ENCODE assay signal across 20 mouse cellular contexts in genomic region chr4:107167798-107168197, GRCm38 (mm10). TPM values are rescaled to one million over a fixed set of nuclear protein-coding genes. Genes with fewer than 3 reads are reported as not detected.
"Had no signal": no experiment of that assay in that cellular context is flagged by ENCODE, and none has a peak within 500 bp of the region (broad histone marks: within the 10 kb centered on the region; RNA-seq: fewer than 3 reads in every experiment).

No protein-coding gene starts in this region.

- H3K4me2 ChIP-seq: intestine, embryonic 15.5 days; limb, embryonic 13.5 days; lung, embryonic 14.5 days; neural tube, embryonic 13.5 days had no signal

- H3K9ac ChIP-seq: intestine, embryonic 15.5 days; limb, embryonic 13.5 days; liver, embryonic 14.5 days; lung, embryonic 14.5 days; neural tube, embryonic 13.5 days had no signal

- H3K9me3 ChIP-seq: intestine, embryonic 15.5 days; limb, embryonic 13.5 days; neural tube, embryonic 13.5 days had no signal

- H3K27ac ChIP-seq: intestine, embryonic 15.5 days; layer of hippocampus, adult 2 months; limb, embryonic 13.5 days; liver, embryonic 14.5 days; neural tube, embryonic 13.5 days; stomach, postnatal 0 days had no signal

- H3K4me1 ChIP-seq: intestine, embryonic 15.5 days; limb, embryonic 13.5 days had no signal

- H3K27me3 ChIP-seq: intestine, embryonic 15.5 days; limb, embryonic 13.5 days; neural tube, embryonic 13.5 days had no signal

- ATAC-seq: intestine, embryonic 15.5 days had no signal

- DNase-seq: kidney, adult 18-20 months; kidney, postnatal 10 days; kidney, postnatal 4 days; left cerebral cortex, postnatal 4 days; lung, embryonic 14.5 days; midbrain, embryonic 14.5 days; right cerebral cortex, postnatal 14 days; thymus, adult 18-20 months; thymus, postnatal 14 days had no signal

- H3K4me3 ChIP-seq: intestine, embryonic 15.5 days; layer of hippocampus, adult 2 months; limb, embryonic 13.5 days; neural tube, embryonic 13.5 days had no signal

RNA-seq across cellular contexts. Expression of gene Ldlrad1, which starts 41.2 kb away (rescaled TPM):
- total RNA-seq: layer of hippocampus, adult 2 months; layer of hippocampus, postnatal 10 days; left cerebral cortex, postnatal 10 days; left cerebral cortex, postnatal 4 days; liver, adult 2 months; megakaryocyte-erythroid progenitor cell, adult 5-6 weeks had no signal
- polyA plus RNA-seq: intestine, embryonic 15.5 days; kidney, embryonic 14.5 days; limb, embryonic 13.5 days; liver, adult 2 months; liver, embryonic 14.5 days; lung, embryonic 14.5 days; midbrain, embryonic 14.5 days; neural tube, embryonic 13.5 days had no signal
